Mouse (Mus musculus) heart, adult 2 months (tissue): ENCODE data around the gene Spock2.

ENCODE experiments used
- CTCF ChIP-seq: fragments of 200-600 bp; IDR thresholded peaks from 2 replicates; pipeline ENCODE4 v1.8.1; 2022; ENCODE audit warnings: antibody characterized with exemption, mild to moderate bottlenecking, moderate library complexity
- EP300 ChIP-seq: fragments of 200-500 bp; IDR thresholded peaks from 2 replicates; pipeline ENCODE4 v1.6.1; 2011; ENCODE audit warnings: low read depth, low read length, control low read depth; ENCODE audit not compliant: insufficient read depth
- POLR2A ChIP-seq: fragments of 200-500 bp; IDR thresholded peaks from 2 replicates; pipeline ENCODE4 v1.6.1; 2011; ENCODE audit warnings: mild to moderate bottlenecking, low read depth, low read length, control low read depth; ENCODE audit not compliant: insufficient read depth

GRCm38 (mm10) chr10:60141656-60142160 is 35.7 kb downstream of the Spock2 start:
- TF ChIP-seq POLR2A (no peak), CTCF (no peak), EP300 (no peak)
